Mouse (Mus musculus) stomach, postnatal 0 days (tissue): ENCODE results near the gene Tub.

Experiments
- CTCF ChIP-seq: IDR thresholded peaks from 2 replicates; pipeline ENCODE4 v1.5.1; 2016; ENCODE audit warnings: antibody characterized with exemption, low read depth, mild to moderate bottlenecking, moderate library complexity
- EP300 ChIP-seq: optimal IDR thresholded peaks from 2 replicates; pipeline ENCODE3; 2016; ENCODE audit warnings: antibody characterized with exemption

GRCm38 (mm10) chr7:109009260-109009659 is 59.1 kb downstream of the Tub start:
- TF ChIP-seq CTCF (no peak), EP300 (no peak)
